Mouse (Mus musculus): ENCODE measurements around the gene Cxcr4. TPM values are rescaled to one million over a fixed set of nuclear protein-coding genes. Genes with fewer than 3 reads are reported as not detected.
A peak's percentile ranks its signal among the peaks of the same experiment; 100 is the strongest.

Cxcr4 gene
- total and polyA plus RNA-seq, 3 experiments, result 80.3 to 169 (median 102) TPM

- Histone ChIP-seq H3K4me2 (ENCODE audit: insufficient read depth, low read depth, poor library complexity, severe bottlenecking) (no peak overlapping the region), H3K9ac (ENCODE audit: insufficient read depth, low read depth) (no peak overlapping the region), H3K4me1 (ENCODE audit: control insufficient read depth in 1 of 2, insufficient read depth in 2 of 2) (peaks cover 9 to 20% of the 10 kb centered on the region in 2 experiments), H3K9me3 (replicated peaks; ENCODE audit: low read length) (no peaks in the 10 kb centered on the region), H3K27me3 (replicated peaks) (no peaks in the 10 kb centered on the region), H3K27ac (ENCODE audit: insufficient read depth, low read depth) (no peak overlapping the region), H3K36me3 (replicated peaks in 1 of 2; ENCODE audit: control insufficient read depth in 1 of 2, insufficient read depth in 1 of 2, low read length in 1 of 2) (no peaks in the 10 kb centered on the region), H3K4me3 (replicated peaks in 1 of 3; ENCODE audit: low read depth in 2 of 3, low read length in 2 of 3, poor library complexity in 1 of 3) (no peak overlapping the region), H3K79me2 (replicated peaks; ENCODE audit: control insufficient read depth, extremely low read depth, insufficient read depth, poor library complexity, severe bottlenecking) (no peaks in the 10 kb centered on the region)
- no peak for DNase-seq (ENCODE audit: extremely low read depth)
- no peak for TF ChIP-seq UBTF (IDR thresholded peaks at IDR 0.05; ENCODE audit: low read depth, low read length)
- TF ChIP-seq BHLHE40 (IDR thresholded peaks at IDR 0.05; ENCODE audit: low read depth, low read length), result no peak
- TF ChIP-seq E2F4 (IDR thresholded peaks at IDR 0.05; ENCODE audit: insufficient replicate concordance, low read depth, low read length), result no peak
- TF ChIP-seq TBP (conservative IDR thresholded peaks at IDR 0.05; ENCODE audit: low read depth, low read length), result no peak
- no peak for TF ChIP-seq MXI1 (IDR thresholded peaks at IDR 0.05; ENCODE audit: low read depth, low read length)
- no peak for TF ChIP-seq ZC3H11A (IDR thresholded peaks at IDR 0.05; ENCODE audit: low read depth, low read length)
- no peak for TF ChIP-seq USF2 (conservative IDR thresholded peaks at IDR 0.05; ENCODE audit: low read depth, low read length)
- no peak for TF ChIP-seq PAX5 (IDR thresholded peaks at IDR 0.05; ENCODE audit: low read length)
- no peak for TF ChIP-seq CHD2 (IDR thresholded peaks at IDR 0.05; ENCODE audit: low read length)
- TF ChIP-seq NRF1 (IDR thresholded peaks at IDR 0.05; ENCODE audit: low read depth, low read length), result no peak
- no peak for TF ChIP-seq JUND (conservative IDR thresholded peaks at IDR 0.05; ENCODE audit: low read depth, low read length)
- TF ChIP-seq MAZ (IDR thresholded peaks at IDR 0.05; ENCODE audit: low read depth, low read length), result no peak
- no peak for TF ChIP-seq CHD1 (IDR thresholded peaks at IDR 0.05; ENCODE audit: low read depth, low read length)
- TF ChIP-seq IRF4 (IDR thresholded peaks at IDR 0.05; ENCODE audit: low read depth, low read length), result no peak
- no peak for TF ChIP-seq SMC3 (IDR thresholded peaks at IDR 0.05; ENCODE audit: low read depth, low read length)
- no peak for TF ChIP-seq ELF1 (IDR thresholded peaks at IDR 0.05; ENCODE audit: low read depth, low read length)
- TF ChIP-seq MYC (IDR thresholded peaks at IDR 0.05; ENCODE audit: low read depth, low read length), result no peak
- no peak for TF ChIP-seq GABPA (IDR thresholded peaks at IDR 0.05; ENCODE audit: insufficient replicate concordance, low read depth, low read length)
- in situ Hi-C loops (cut with MboI; ENCODE audit: low pct_ligation_motif_present, low pct_unique_long_range_greater_than_20kb, low sequenced_read_pairs), result no loop called here
- dilution Hi-C loops (cut with MboI; ENCODE audit: extremely low pct_ligation_motif_present, extremely low pct_unique_long_range_greater_than_20kb, low sequenced_read_pairs), result no loop called here
Observed at GRCm38 (mm10) chr1:128552545-128552944, 39.5 kb downstream of the Cxcr4 start.

GRCm38 (mm10) chr1:128551743-128552397 lies 40.2 kb downstream of the Cxcr4 start:
- Histone ChIP-seq H3K36me3 (replicated peaks in 1 of 2; ENCODE audit: control insufficient read depth in 1 of 2, insufficient read depth in 1 of 2, low read length in 1 of 2) (no peaks in the 10 kb centered on the region), H3K9me3 (replicated peaks; ENCODE audit: low read length) (no peaks in the 10 kb centered on the region), H3K9ac (ENCODE audit: insufficient read depth, low read depth) (no peak overlapping the region), H3K4me3 (replicated peaks in 1 of 3; ENCODE audit: low read depth in 2 of 3, low read length in 2 of 3, poor library complexity in 1 of 3) (no peak overlapping the region), H3K4me1 (ENCODE audit: control insufficient read depth in 1 of 2, insufficient read depth in 2 of 2) (peaks cover 9 to 27% of the 10 kb centered on the region in 2 experiments), H3K27ac (ENCODE audit: insufficient read depth, low read depth) (no peak overlapping the region), H3K27me3 (replicated peaks) (no peaks in the 10 kb centered on the region), H3K79me2 (replicated peaks; ENCODE audit: control insufficient read depth, extremely low read depth, insufficient read depth, poor library complexity, severe bottlenecking) (no peaks in the 10 kb centered on the region), H3K4me2 (ENCODE audit: insufficient read depth, low read depth, poor library complexity, severe bottlenecking) (no peak overlapping the region)
- no peak for TF ChIP-seq E2F4 (IDR thresholded peaks at IDR 0.05; ENCODE audit: insufficient replicate concordance, low read depth, low read length)
- 0 out of 4 replicates have a peak, but pooled peaks of 1 of the 2 experiments have one; percentile 1 for TF ChIP-seq CTCF (conservative IDR thresholded peaks at IDR 0.05 in 1 of 2, IDR thresholded peaks at IDR 0.05 in 1 of 2; ENCODE audit: low read depth in 2 of 2, low read length in 2 of 2)
- in situ Hi-C loops (cut with MboI; ENCODE audit: low pct_ligation_motif_present, low pct_unique_long_range_greater_than_20kb, low sequenced_read_pairs) (no loop called here), dilution Hi-C loops (cut with MboI; ENCODE audit: extremely low pct_ligation_motif_present, extremely low pct_unique_long_range_greater_than_20kb, low sequenced_read_pairs) (no loop called here)
- DNase-seq (ENCODE audit: extremely low read depth), result no peak
